In the genomic region with DNA sequence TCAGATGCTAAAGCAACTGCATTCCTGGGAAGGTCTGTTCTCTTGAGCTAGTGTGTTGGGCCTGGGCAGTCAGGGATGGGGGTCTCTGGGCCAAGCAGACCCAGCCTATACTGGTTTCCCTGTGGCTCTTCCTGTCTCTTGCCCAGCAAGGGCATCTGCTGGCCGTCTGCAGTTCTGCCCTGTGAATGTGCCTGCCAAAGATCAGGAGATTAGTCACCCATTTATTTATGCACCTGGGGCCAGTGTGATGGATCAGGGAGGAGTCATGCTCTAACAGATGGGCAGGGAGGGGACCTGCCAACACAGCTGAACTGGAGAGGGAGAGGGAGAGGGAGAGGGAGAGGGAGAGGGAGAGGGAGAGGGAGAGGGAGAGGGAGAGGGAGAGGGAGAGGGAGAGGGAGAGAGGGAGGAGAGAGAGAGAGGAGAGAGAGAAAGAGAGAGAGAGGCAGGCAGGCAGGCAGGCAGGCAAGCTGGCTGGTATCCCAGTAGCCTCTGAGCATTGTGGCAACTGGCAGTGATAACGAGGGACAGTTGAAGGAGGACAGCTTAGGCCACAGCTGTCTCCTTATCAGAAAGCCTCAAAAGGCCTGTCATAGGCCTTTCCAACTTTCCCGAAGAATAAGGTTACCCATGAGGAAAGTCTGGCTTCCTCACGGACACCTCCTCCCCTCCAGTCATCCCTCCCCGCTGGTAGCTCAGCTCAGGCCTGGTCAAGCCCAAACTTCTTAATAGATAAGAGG, we compare ENCODE assay signal across 8 mouse cellular contexts. TPM values are rescaled to one million over a fixed set of nuclear protein-coding genes. Genes with fewer than 3 reads are reported as not detected.
DNase-seq lines count a peak whose midpoint lies in the region; ATAC-seq and TF ChIP-seq lines count a peak whose summit lies in the region.

No protein-coding gene starts in this region.

- peak overlapping the region; percentile 76 for H3K27ac ChIP-seq in heart, embryonic 13.5 days (replicated peaks)
- peak overlapping the region; percentile 79 for H3K27ac ChIP-seq in forebrain, embryonic 12.5 days
- peak overlapping the region; percentile 19; the same call in 1 of the 2 replicates for H3K27ac ChIP-seq in kidney, postnatal 0 days

- WGBS in heart, embryonic 13.5 days, result 5% methylated on average over 5 of the region's 5 CpGs
- 27% methylated on average over 5 of the region's 5 CpGs for WGBS in forebrain, embryonic 12.5 days
- 32% methylated on average over 5 of the region's 5 CpGs for WGBS in kidney, postnatal 0 days

- peaks cover 21% of the 10 kb centered on the region for H3K27me3 ChIP-seq in heart, embryonic 13.5 days (replicated peaks)
- 0 out of 2 replicates have a peak, but pooled peaks cover 7% of the 10 kb centered on the region for H3K27me3 ChIP-seq in forebrain, embryonic 12.5 days
- no peaks in the 10 kb centered on the region for H3K27me3 ChIP-seq in kidney, postnatal 0 days (ENCODE audit: insufficient read depth, low read length)

- no peak for ATAC-seq in heart, embryonic 13.5 days (ENCODE audit: extremely low read depth, insufficient number of reproducible peaks, low FRiP score, low TSS enrichment)
- ATAC-seq in forebrain, embryonic 12.5 days (ENCODE audit: low FRiP score), result no peak
- ATAC-seq in kidney, postnatal 0 days (replicated peaks; ENCODE audit: low FRiP score, low read depth), result peak; percentile 64

- intact Hi-C loops in heart, postnatal 36 days (cut with DNase I), result no loop called here

- no peak for TF ChIP-seq POLR2A in brain, embryonic 14.5 days (IDR thresholded peaks at IDR 0.05; ENCODE audit: borderline replicate concordance, extremely low read depth, insufficient read depth, insufficient read length, poor library complexity, severe bottlenecking)

- DNase-seq in heart, postnatal 36 days, result no peak
- peak; percentile 85 for DNase-seq in brain, embryonic 14.5 days (ENCODE audit: low read depth)
- DNase-seq in kidney, postnatal 0 days (ENCODE audit: low spot score), result peak; percentile 57
- DNase-seq in spleen, adult 18-20 months, result no peak
- no peak for DNase-seq in yolk sac, embryonic 10.5 days (ENCODE audit: low spot score)
- DNase-seq in urinary bladder, adult 18-20 months (ENCODE audit: low spot score in 2 of 2), result no peak

- H3K9ac ChIP-seq in heart, embryonic 13.5 days, result no peak overlapping the region
- H3K9ac ChIP-seq in forebrain, embryonic 12.5 days, result no peak overlapping the region
- no peak overlapping the region for H3K9ac ChIP-seq in kidney, postnatal 0 days (ENCODE audit: low read depth, low read length)

- TF ChIP-seq CTCF in brain, embryonic 14.5 days (IDR thresholded peaks at IDR 0.05; ENCODE audit: borderline replicate concordance, extremely low read depth, insufficient read depth, insufficient read length), result no peak
- TF ChIP-seq CTCF in kidney, postnatal 0 days (IDR thresholded peaks at IDR 0.05; ENCODE audit: low read depth), result peak; percentile 58

- peaks cover 57% of the 10 kb centered on the region for H3K36me3 ChIP-seq in heart, embryonic 13.5 days
- peaks cover 51% of the 10 kb centered on the region for H3K36me3 ChIP-seq in forebrain, embryonic 12.5 days (replicated peaks)
- peaks cover 43% of the 10 kb centered on the region for H3K36me3 ChIP-seq in kidney, postnatal 0 days (ENCODE audit: insufficient read depth, low read length)

- H3K4me3 ChIP-seq in heart, embryonic 13.5 days, result no peak overlapping the region
- no peak overlapping the region for H3K4me3 ChIP-seq in forebrain, embryonic 12.5 days (replicated peaks)
- no peak overlapping the region for H3K4me3 ChIP-seq in kidney, postnatal 0 days (replicated peaks; ENCODE audit: low read depth, low read length)

- H3K4me1 ChIP-seq in heart, embryonic 13.5 days, result peaks cover 43% of the 10 kb centered on the region
- H3K4me1 ChIP-seq in forebrain, embryonic 12.5 days, result peaks cover 36% of the 10 kb centered on the region
- peaks cover 4% of the 10 kb centered on the region; the same call in 1 of the 2 replicates for H3K4me1 ChIP-seq in kidney, postnatal 0 days (replicated peaks; ENCODE audit: insufficient read depth, low read length)

- no peak overlapping the region for H3K4me2 ChIP-seq in heart, embryonic 13.5 days
- no peak overlapping the region for H3K4me2 ChIP-seq in forebrain, embryonic 12.5 days
- H3K4me2 ChIP-seq in kidney, postnatal 0 days (ENCODE audit: low read length), result no peak overlapping the region

- H3K9me3 ChIP-seq in heart, embryonic 13.5 days, result no peaks in the 10 kb centered on the region
- no peaks in the 10 kb centered on the region for H3K9me3 ChIP-seq in forebrain, embryonic 12.5 days
- H3K9me3 ChIP-seq in kidney, postnatal 0 days (replicated peaks; ENCODE audit: low read length), result no peaks in the 10 kb centered on the region

RNA-seq across cellular contexts. Expression of a gene that starts 13.4 kb away (rescaled TPM):
- 1.9 and 2.4 TPM in 2 replicates for polyA plus RNA-seq in heart, embryonic 13.5 days (2015; fragmentation: Nextera tagmentation; extraction: Ambion mirVana)
- 10 to 100 TPM; 35.9 to 42.4 TPM for total RNA-seq in heart, postnatal 36 days (2021)
- 2.9 and 3.6 TPM in 2 replicates for polyA plus RNA-seq in brain, embryonic 14.5 days (2012; rRNA removed)
- polyA plus RNA-seq in forebrain, embryonic 12.5 days (2016; fragmentation: Nextera tagmentation; extraction: Ambion mirVana), result 1.8 and 2.2 TPM in 2 replicates
- polyA plus RNA-seq in kidney, postnatal 0 days (2015; fragmentation: Nextera tagmentation; extraction: Ambion mirVana), result 3.1 and 4.1 TPM in 2 replicates

RNA-seq across cellular contexts. Expression of a gene that starts 16.9 kb away (rescaled TPM):
- 276 and 287 TPM in 2 replicates for polyA plus RNA-seq in heart, embryonic 13.5 days (2015; fragmentation: Nextera tagmentation; extraction: Ambion mirVana)
- 100 to 1,000 TPM; 201 to 211 TPM for total RNA-seq in heart, postnatal 36 days (2021)
- polyA plus RNA-seq in brain, embryonic 14.5 days (2012; rRNA removed), result 698 and 767 TPM in 2 replicates
- 381 and 393 TPM in 2 replicates for polyA plus RNA-seq in forebrain, embryonic 12.5 days (2016; fragmentation: Nextera tagmentation; extraction: Ambion mirVana)
- 307 and 309 TPM in 2 replicates for polyA plus RNA-seq in kidney, postnatal 0 days (2015; fragmentation: Nextera tagmentation; extraction: Ambion mirVana)

RNA-seq across cellular contexts. Expression of a gene that starts 29.9 kb away (rescaled TPM):
- 3.4 and 3.8 TPM in 2 replicates for polyA plus RNA-seq in heart, embryonic 13.5 days (2015; fragmentation: Nextera tagmentation; extraction: Ambion mirVana)
- 1 to 10 TPM; 3.5 to 4.5 TPM for total RNA-seq in heart, postnatal 36 days (2021)
- polyA plus RNA-seq in brain, embryonic 14.5 days (2012; rRNA removed), result 6.1 and 6.4 TPM in 2 replicates
- polyA plus RNA-seq in forebrain, embryonic 12.5 days (2016; fragmentation: Nextera tagmentation; extraction: Ambion mirVana), result 3.4 and 3.7 TPM in 2 replicates
- 12.3 and 12.5 TPM in 2 replicates for polyA plus RNA-seq in kidney, postnatal 0 days (2015; fragmentation: Nextera tagmentation; extraction: Ambion mirVana)

Comparison
In these comparisons a context has a peak if more than half of its experiments do, and no peak if none do; other contexts are left out.
1. H3K27ac ChIP-seq: peak in every context shown above with its lines; median percentile 79 in forebrain, embryonic 12.5 days; 76 in heart, embryonic 13.5 days; 19 in kidney, postnatal 0 days.
2. DNase-seq: peak in brain, embryonic 14.5 days (single experiment) and kidney, postnatal 0 days (single experiment); none in heart, postnatal 36 days (0 of 2), spleen, adult 18-20 months (0 of 2), yolk sac, embryonic 10.5 days (single experiment) and urinary bladder, adult 18-20 months (0 of 2).